8 mouse cellular contexts compared by ENCODE assay signal in the genomic region with DNA sequence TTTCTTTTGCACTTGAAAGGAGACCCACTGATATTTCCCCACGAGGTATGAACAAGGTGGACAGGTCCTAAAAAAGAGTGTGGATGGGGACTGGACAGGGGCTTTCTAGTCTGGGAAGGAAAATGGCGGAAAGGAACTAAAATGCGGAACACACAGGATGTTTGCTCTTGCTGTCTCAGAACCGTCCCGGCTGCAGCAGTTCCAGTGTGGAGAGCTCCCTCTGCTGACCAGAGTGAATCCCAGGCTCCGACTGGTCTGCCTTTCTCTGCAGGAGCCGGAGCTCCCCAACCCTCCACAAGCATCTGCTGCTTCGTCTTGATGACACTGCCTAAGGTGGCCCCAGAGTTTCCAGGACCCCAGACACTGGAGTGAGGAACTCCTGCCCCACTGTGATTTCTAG. TPM values are rescaled to one million over a fixed set of nuclear protein-coding genes. Genes with fewer than 3 reads are reported as not detected.
A peak's percentile ranks its signal among the peaks of the same experiment; 100 is the strongest.
DNase-seq lines count a peak whose midpoint lies in the region; ATAC-seq and TF ChIP-seq lines count a peak whose summit lies in the region.

No protein-coding gene starts in this region.

- peak; percentile 86 for TF ChIP-seq CTCF in lung, postnatal 0 days (IDR thresholded peaks at IDR 0.05)

- peak overlapping the region; percentile 82 for H3K27ac ChIP-seq in hindbrain, embryonic 10.5 days
- no peak overlapping the region for H3K27ac ChIP-seq in lung, postnatal 0 days (ENCODE audit: low read length)

- peak overlapping the region; percentile 71 for H3K4me3 ChIP-seq in hindbrain, embryonic 10.5 days
- no peak overlapping the region for H3K4me3 ChIP-seq in lung, postnatal 0 days (ENCODE audit: low read depth, low read length)

- TF ChIP-seq EP300 in lung, postnatal 0 days (IDR thresholded peaks at IDR 0.05): peak; percentile 37; the same call in 1 of the 2 replicates

- ATAC-seq in lung, postnatal 0 days: peak; percentile 43

- no peak overlapping the region for H3K9ac ChIP-seq in lung, postnatal 0 days (replicated peaks; ENCODE audit: low read depth)

- 10% methylated on average over 8 of the region's 8 CpGs for WGBS in hindbrain, embryonic 10.5 days
- whole genome bisulfite sequencing in lung, postnatal 0 days: 7% methylated on average over 8 of the region's 8 CpGs

- peak overlapping the region; percentile 29 for H3K4me2 ChIP-seq in lung, postnatal 0 days (replicated peaks; ENCODE audit: low read depth, low read length)

- H3K27me3 ChIP-seq in hindbrain, embryonic 10.5 days (ENCODE audit: insufficient read depth, poor library complexity, severe bottlenecking): no peaks in the 10 kb centered on the region
- H3K27me3 ChIP-seq in lung, postnatal 0 days (replicated peaks; ENCODE audit: insufficient read depth, low read length): no peaks in the 10 kb centered on the region

- H3K36me3 ChIP-seq in hindbrain, embryonic 10.5 days: peaks cover 53% of the 10 kb centered on the region
- H3K36me3 ChIP-seq in lung, postnatal 0 days (ENCODE audit: insufficient read depth, low read length): peaks cover 8% of the 10 kb centered on the region; the same call in 1 of the 2 replicates

- DNase-seq in MN1 (ENCODE audit: low spot score): peak; percentile 87
- peak; percentile 87 for DNase-seq in cerebellum, adult 8-10 months
- DNase-seq in forelimb bud, embryonic 11.5 days (ENCODE audit: low read depth, low spot score): peak; percentile 83
- DNase-seq in hindbrain, embryonic 10.5 days (ENCODE audit: low spot score): peak; percentile 86
- peak; percentile 87 to 91 for DNase-seq in layer of hippocampus, postnatal 10 days (ENCODE audit: low spot score in 2 of 2)
- DNase-seq in lung, postnatal 0 days (ENCODE audit: low spot score): peak; percentile 95
- DNase-seq in ovary, postnatal 36 days (ENCODE audit: low spot score): peak; percentile 82
- DNase-seq in thymus, postnatal 14 days: peak; percentile 85

- H3K9me3 ChIP-seq in hindbrain, embryonic 10.5 days: no peaks in the 10 kb centered on the region
- H3K9me3 ChIP-seq in lung, postnatal 0 days (ENCODE audit: low read length): no peaks in the 10 kb centered on the region

- peaks cover 33% of the 10 kb centered on the region for H3K4me1 ChIP-seq in hindbrain, embryonic 10.5 days (replicated peaks)
- peaks cover 6% of the 10 kb centered on the region for H3K4me1 ChIP-seq in lung, postnatal 0 days (ENCODE audit: insufficient read depth, low read depth, low read length)

RNA-seq across cellular contexts. Expression of a gene that starts 9.6 kb away (rescaled TPM):
- polyA plus RNA-seq in hindbrain, embryonic 10.5 days (2016; fragmentation: Nextera tagmentation; extraction: Ambion mirVana): 184 and 228 TPM in 2 replicates
- total RNA-seq in layer of hippocampus, postnatal 10 days (2021): 1 to 10 TPM; 5.3 to 6.0 TPM
- polyA plus RNA-seq in lung, postnatal 0 days (2015; fragmentation: Nextera tagmentation; extraction: Ambion mirVana): 6.5 and 9.1 TPM in 2 replicates

RNA-seq across cellular contexts. Expression of a gene that starts 20.1 kb away (rescaled TPM):
- polyA plus RNA-seq in hindbrain, embryonic 10.5 days (2016; fragmentation: Nextera tagmentation; extraction: Ambion mirVana): 89.8 and 90.9 TPM in 2 replicates
- total RNA-seq in layer of hippocampus, postnatal 10 days (2021): 10 to 100 TPM; 41.1 to 50.7 TPM
- 12.2 and 12.3 TPM in 2 replicates for polyA plus RNA-seq in lung, postnatal 0 days (2015; fragmentation: Nextera tagmentation; extraction: Ambion mirVana)

RNA-seq across cellular contexts. Expression of a gene that starts 23.7 kb away (rescaled TPM):
- polyA plus RNA-seq in hindbrain, embryonic 10.5 days (2016; fragmentation: Nextera tagmentation; extraction: Ambion mirVana): 8.5 and 12.6 TPM in 2 replicates
- total RNA-seq in layer of hippocampus, postnatal 10 days (2021): 10 to 100 TPM; 24.2 to 24.9 TPM
- polyA plus RNA-seq in lung, postnatal 0 days (2015; fragmentation: Nextera tagmentation; extraction: Ambion mirVana): 20.1 and 21.9 TPM in 2 replicates

RNA-seq across cellular contexts. Expression of a gene that starts 27.6 kb away (rescaled TPM):
- polyA plus RNA-seq in hindbrain, embryonic 10.5 days (2016; fragmentation: Nextera tagmentation; extraction: Ambion mirVana): 40.6 and 57.3 TPM in 2 replicates
- 10 to 100 TPM; 26.2 to 37.5 TPM for total RNA-seq in layer of hippocampus, postnatal 10 days (2021)
- polyA plus RNA-seq in lung, postnatal 0 days (2015; fragmentation: Nextera tagmentation; extraction: Ambion mirVana): 7.0 and 9.0 TPM in 2 replicates

RNA-seq across cellular contexts. Expression of a gene that starts 34.8 kb away (rescaled TPM):
- 56.6 and 57.6 TPM in 2 replicates for polyA plus RNA-seq in hindbrain, embryonic 10.5 days (2016; fragmentation: Nextera tagmentation; extraction: Ambion mirVana)
- 10 to 100 TPM; 10.4 to 14.0 TPM for total RNA-seq in layer of hippocampus, postnatal 10 days (2021)
- polyA plus RNA-seq in lung, postnatal 0 days (2015; fragmentation: Nextera tagmentation; extraction: Ambion mirVana): 62.9 and 70.0 TPM in 2 replicates

Comparison
In these comparisons a context has a peak if more than half of its experiments do, and no peak if none do; other contexts are left out.
1. RNA of a gene that starts 9.6 kb away (polyA plus RNA-seq): 184 to 228 TPM in hindbrain, embryonic 10.5 days; 6.5 to 9.1 TPM in lung, postnatal 0 days; every median in the first group is over 10 times any median in the second.
2. Peak in every context shown above with its lines, with median percentiles within 50 percentile points of each other: DNase-seq.